Mouse (Mus musculus): ENCODE results near the gene Slc6a13.

- no peak for TF ChIP-seq CTCF (IDR thresholded peaks at IDR 0.05; ENCODE audit: low read depth)
- TF ChIP-seq EP300 (IDR thresholded peaks at IDR 0.05; ENCODE audit: low read depth) = no peak
Observed at GRCm38 (mm10) chr6:121363061-121363460, 63.0 kb downstream of the Slc6a13 start.

Measured in heart, postnatal 0 days (tissue).